Mouse (Mus musculus) adrenal gland, adult (tissue): ENCODE data around the gene Grap.

Experiments used
- DNase-seq, 2 experiments: peaks; one replicate each; pipeline ENCODE4 v3.0.0; 2022 to 2023; ENCODE audit warnings: low spot score in 1 of 2; ENCODE audit not compliant: inconsistent age in 2 of 2

The Grap gene

GRCm38 (mm10) chr11:61677709-61678108 is 24.6 kb downstream of the Grap start:
- DNase-seq, result no peak

- no peak for DNase-seq
Observed at GRCm38 (mm10) chr11:61679091-61679866, 26.2 kb downstream of the Grap start.

GRCm38 (mm10) chr11:61683907-61684731 is 31.1 kb downstream of the Grap start, which contains the start of gene Fam83g:
TSS of gene Fam83g (plus strand) at chr11:61684091.
- DNase-seq, result peak; percentile 68 to 92

GRCm38 (mm10) chr11:61685119-61685725 is 32.2 kb downstream of the Grap start:
- no peak for DNase-seq

GRCm38 (mm10) chr11:61686141-61686540 is 33.1 kb downstream of the Grap start:
- no peak for DNase-seq

- DNase-seq, result no peak
Observed at GRCm38 (mm10) chr11:61686906-61687453, 33.9 kb downstream of the Grap start.

- no peak for DNase-seq
Observed at GRCm38 (mm10) chr11:61687595-61687994, 34.5 kb downstream of the Grap start.

GRCm38 (mm10) chr11:61692996-61693395 is 39.9 kb downstream of the Grap start:
- DNase-seq, result no peak

GRCm38 (mm10) chr11:61698852-61699251 is 45.8 kb downstream of the Grap start:
- DNase-seq, result no peak

GRCm38 (mm10) chr11:61699460-61699859 is 46.4 kb downstream of the Grap start:
- no peak for DNase-seq

- peak in 1 of 2 experiments; percentile 56 for DNase-seq
Observed at GRCm38 (mm10) chr11:61699933-61700332, 46.9 kb downstream of the Grap start.

GRCm38 (mm10) chr11:61701696-61702095 is 48.6 kb downstream of the Grap start:
- no peak for DNase-seq

GRCm38 (mm10) chr11:61702494-61702893 is 49.4 kb downstream of the Grap start:
- DNase-seq, result no peak

- no peak for DNase-seq
Observed at GRCm38 (mm10) chr11:61705581-61705980, 52.5 kb downstream of the Grap start.

GRCm38 (mm10) chr11:61706232-61706631 is 53.2 kb downstream of the Grap start:
- DNase-seq, result peak in 1 of 2 experiments; percentile 51

GRCm38 (mm10) chr11:61708928-61709327 is 55.9 kb downstream of the Grap start:
- no peak for DNase-seq

GRCm38 (mm10) chr11:61713157-61713855 is 60.2 kb downstream of the Grap start:
- DNase-seq, result peak; percentile 82 to 89

- DNase-seq, result peak; percentile 79 to 94
Observed at GRCm38 (mm10) chr11:61714346-61715117, 61.5 kb downstream of the Grap start.

- DNase-seq, result no peak
Observed at GRCm38 (mm10) chr11:61715130-61715529, 62.1 kb downstream of the Grap start.

GRCm38 (mm10) chr11:61717990-61718389 is 64.9 kb downstream of the Grap start:
- DNase-seq, result no peak
